Mouse (Mus musculus) CD4-positive helper T cell, adult 2 months (primary cell): ENCODE results near the gene Sgsm1.

Experiments used
- DNase-seq: peaks from one replicate; pipeline ENCODE4 v3.0.0-alpha.2; 2012; ENCODE audit warnings: low read depth, missing footprints, low spot score

The Sgsm1 gene

GRCm38 (mm10) chr5:113286048-113286447 is 24.5 kb downstream of the Sgsm1 start:
- no peak for DNase-seq

DNA sequence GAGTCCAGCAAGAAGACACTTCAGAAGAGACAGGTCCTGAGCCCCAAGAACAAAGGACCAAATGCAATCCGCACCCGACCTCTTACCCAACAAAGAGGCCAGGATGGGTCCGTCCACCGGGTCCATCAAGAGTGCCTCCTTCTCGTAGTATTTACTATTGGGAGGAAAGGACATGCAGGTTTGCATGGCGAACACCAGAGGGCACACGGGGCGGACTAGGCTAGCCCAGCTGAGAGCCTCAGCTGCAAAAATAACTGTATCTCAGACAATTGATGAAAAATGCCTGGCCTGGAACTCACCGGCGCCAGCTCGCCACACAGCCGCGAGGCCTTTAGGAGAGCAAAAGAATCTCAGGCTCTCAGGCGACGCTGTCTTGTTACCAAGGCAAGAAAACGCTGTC is 25.0 kb downstream of the Sgsm1 start:
- DNase-seq = no peak

GRCm38 (mm10) chr5:113283726-113284125 is 26.9 kb downstream of the Sgsm1 start:
- DNase-seq = no peak

- DNase-seq = no peak
These were observed 29.0 kb downstream of the Sgsm1 start for GRCm38 (mm10) chr5:113281557-113281956.

GRCm38 (mm10) chr5:113280138-113280856 is 30.3 kb downstream of the Sgsm1 start:
- DNase-seq = no peak

DNA sequence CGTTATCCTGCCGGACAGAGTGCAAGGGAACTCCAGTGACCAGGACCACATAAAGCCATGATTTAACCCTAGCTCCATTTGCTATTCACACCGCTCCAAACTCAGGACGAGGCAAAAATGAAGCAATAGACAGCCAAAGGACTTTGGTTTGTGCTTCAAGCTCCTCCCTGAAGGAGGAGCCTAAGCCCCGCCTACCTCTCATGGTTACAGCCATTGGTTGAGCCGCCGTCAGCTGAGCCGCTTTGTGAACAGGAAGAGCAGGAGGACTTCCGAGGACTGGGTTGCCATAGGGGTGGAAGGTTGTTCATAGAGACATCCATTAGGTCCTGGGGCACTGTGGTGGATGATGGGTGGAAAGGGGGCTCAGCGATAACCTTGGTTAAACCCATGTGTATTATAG is 34.7 kb downstream of the Sgsm1 start:
- no peak for DNase-seq

DNA sequence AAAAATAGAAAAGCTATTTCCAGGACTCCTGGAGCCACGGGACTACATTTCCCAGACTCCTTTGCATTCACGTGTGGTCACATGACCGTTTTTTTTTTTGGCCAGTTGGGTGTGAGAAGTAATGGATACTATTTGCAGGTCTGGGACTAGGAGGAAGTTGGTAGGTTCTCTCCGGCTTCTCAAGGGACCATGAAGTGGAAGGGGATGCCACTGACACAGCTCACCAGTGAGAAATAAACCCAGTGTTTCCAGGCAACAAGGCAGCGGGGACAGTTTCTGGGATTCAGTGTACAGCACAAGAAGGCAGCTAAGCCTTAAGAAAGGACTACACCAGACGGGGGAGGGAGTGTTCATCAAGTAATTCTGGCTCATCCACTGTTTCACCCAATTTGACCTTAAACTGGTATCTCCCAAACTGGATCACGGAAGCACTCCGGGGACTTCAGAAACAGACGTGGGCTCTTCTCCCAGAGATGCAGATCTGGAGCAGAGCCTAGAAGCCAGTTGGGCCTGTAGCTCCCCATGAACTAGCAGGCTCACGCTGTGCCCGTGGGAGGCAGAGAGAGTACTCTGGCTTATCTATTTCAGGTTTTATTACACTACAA is 39.3 kb downstream of the Sgsm1 start:
- DNase-seq = no peak

GRCm38 (mm10) chr5:113270043-113270442 is 40.5 kb downstream of the Sgsm1 start:
- DNase-seq = no peak

DNA sequence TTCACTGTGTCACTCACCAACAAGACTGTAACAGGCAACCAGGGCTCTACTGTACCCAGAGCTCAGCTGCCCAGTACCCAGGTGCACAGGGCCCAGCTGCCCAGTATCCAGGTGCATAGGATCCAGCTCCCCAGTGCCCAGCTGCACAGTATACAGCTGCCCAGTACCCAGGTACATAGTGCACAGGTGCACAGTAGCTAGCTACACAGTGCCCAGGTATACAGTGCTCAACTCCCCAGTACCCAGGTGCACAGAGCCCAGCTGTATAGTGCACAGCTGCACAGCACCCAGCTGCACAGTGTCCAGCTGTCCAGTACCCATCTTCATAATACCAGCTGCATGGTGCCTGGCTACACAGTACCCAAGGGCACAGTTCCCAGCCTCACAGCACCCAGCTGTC is 42.3 kb downstream of the Sgsm1 start:
- no peak for DNase-seq

DNA sequence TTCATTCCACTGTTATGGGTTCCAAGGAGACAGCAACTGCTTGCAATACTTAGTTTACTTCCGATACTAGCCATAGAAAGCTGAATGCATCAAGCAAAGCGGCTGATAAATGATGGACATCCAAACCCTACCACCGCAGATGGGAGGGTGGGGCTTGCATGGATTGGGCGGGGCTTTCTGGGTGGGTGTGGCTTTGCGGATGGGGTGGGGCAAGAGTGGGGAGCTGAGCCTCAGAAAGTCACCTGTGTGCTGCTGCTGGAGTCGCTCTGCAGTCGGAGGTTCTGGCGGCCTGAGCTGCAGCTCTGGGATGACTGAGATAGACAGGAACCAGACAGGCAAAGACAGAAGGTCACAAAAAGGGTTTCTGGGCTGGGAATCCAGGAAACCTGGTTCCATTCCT is 44.9 kb downstream of the Sgsm1 start:
- no peak for DNase-seq

GRCm38 (mm10) chr5:113250806-113251205 is 59.8 kb downstream of the Sgsm1 start:
- no peak for DNase-seq

GRCm38 (mm10) chr5:113249263-113249930 is 61.2 kb downstream of the Sgsm1 start:
- no peak for DNase-seq

DNA sequence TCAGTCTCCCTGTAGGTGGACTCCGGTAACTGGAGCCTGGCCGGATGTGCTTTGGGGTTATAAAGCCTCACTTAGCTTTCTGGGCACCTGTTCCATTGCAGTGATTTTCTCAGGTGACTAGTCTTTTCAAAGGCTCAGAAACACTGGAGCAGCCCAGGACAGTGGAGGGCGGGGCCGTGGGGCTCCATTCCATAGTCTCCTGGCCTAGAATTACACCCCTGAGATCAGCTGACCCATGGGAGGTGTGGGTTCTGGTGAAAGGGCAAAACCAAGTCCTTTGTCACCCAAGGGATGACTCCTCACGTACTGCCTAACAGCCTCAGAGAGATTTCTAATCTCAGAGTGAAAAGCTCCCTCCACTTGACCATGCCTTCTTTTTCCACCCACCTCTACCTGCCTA is 80.4 kb downstream of the Sgsm1 start:
- DNase-seq = no peak

DNA sequence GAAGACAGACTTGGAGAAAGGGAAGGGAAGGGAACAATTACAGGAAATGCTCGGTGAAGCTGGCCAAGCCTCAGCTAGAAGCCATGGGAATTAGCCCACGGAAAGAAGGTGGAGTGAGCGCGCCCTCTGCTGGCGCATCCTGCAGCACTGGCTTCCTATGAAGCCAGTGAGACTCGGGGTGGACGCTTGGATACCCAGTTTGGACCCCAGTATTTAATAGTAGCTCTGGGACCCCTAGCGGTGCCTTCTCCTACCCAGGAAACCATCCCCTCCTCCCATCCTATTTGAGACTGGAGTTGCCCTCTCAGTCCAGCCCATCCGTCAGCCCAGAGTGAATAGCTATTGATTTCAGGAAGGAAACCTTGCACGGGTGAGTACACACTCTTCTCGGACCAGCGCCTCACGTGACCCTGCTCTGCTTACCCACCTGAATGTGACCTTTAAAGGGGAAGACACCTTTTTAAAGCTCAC is 83.9 kb downstream of the Sgsm1 start, which contains the start of gene Tmem211:
TSS of gene Tmem211 (plus strand) at position 278 of the 471 bp plus-strand sequence.
- DNase-seq = peak; percentile 22

- DNase-seq = no peak
These were observed 84.7 kb downstream of the Sgsm1 start for GRCm38 (mm10) chr5:113225686-113226435.

DNA sequence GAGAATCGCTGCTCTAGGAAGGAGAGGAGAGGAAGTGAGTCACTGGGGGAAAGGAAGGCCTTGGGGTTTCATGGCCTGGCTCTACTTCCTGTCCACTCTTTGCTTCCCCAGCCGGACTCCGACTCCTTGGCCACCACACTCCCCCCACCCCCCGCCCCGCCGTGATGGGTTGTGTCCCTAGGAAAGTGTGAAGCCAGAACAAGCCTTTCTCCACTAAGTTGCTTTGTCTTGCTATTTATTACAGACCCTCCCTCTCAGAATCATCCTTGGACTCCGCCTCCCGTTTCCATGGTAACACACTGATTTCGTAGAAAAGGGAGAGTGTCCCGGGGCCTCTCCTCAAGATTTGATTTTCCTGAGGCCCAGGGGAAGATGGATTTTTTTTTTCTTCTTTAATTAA is 85.3 kb downstream of the Sgsm1 start:
- DNase-seq = no peak

- DNase-seq = no peak
These were observed 86.7 kb downstream of the Sgsm1 start for GRCm38 (mm10) chr5:113223888-113224287.

GRCm38 (mm10) chr5:113221147-113221865 is 89.3 kb downstream of the Sgsm1 start, which contains the start of gene 2900026A02Rik:
TSS of gene 2900026A02Rik (minus strand) at chr5:113221236.
- DNase-seq = no peak

DNA sequence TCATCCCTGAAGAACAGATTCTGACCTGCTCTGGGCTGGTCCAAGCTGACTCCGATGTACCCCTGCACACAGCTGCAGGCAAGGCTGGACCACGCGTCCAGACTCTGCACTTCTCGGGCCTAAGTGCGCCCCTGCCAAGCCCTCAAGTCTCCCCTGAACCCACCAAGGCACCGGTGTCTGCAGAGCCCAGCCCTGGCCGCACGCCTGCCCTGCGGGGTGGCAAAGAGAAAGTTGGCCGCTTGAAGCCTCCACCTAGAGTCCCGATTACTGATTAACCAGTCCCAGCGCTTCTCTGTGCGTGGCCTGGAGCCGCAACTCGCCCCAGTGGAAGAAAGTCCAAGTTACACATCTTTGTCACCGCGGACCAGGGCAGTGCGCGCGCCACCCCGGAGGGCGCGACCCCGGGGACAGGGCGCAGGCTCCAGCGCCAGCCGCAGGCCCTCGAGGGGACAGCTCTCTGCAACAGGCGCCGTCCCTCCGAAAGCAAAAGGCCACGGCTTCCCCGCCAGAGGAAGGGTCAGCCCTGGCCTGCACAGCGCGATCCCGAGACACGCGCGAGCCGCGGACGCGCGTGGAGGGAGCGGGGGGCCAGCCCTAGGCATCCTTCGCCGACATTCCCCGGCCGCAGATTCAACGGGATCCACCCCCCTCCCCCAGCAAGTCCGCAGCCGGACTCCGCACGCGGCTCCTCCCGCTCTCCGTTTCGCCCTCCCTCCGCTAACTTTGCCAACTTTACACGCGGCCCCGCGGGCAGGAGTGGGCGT is 90.0 kb downstream of the Sgsm1 start:
- DNase-seq = no peak

- no peak for DNase-seq
These were observed 90.7 kb downstream of the Sgsm1 start for GRCm38 (mm10) chr5:113219876-113220275.
